Mouse (Mus musculus) embryonic facial prominence, embryonic 14.5 days (tissue): ENCODE results near the gene Olfr588-ps1. TPM values are rescaled to one million over a fixed set of nuclear protein-coding genes. Genes with fewer than 3 reads are reported as not detected.

Experiments used
- polyA plus RNA-seq: library from polyadenylated mRNA; unstranded; fragments of >200 nt; fragmentation: Nextera tagmentation; extraction: Ambion mirVana; gene quantifications from 2 replicates; pipeline ENCODE4 v1.2.1, GENCODE M21; 2014

Olfr588-ps1 gene
- polyA plus RNA-seq, 1 experiment from 2014 or later: not detected

Other genes starting within 250 kb of the Olfr588-ps1 start
- gene Olfr569, start 250.0 kb upstream of the Olfr588-ps1 start, polyA plus RNA-seq: not detected in 2 replicates
- not detected in 2 replicates for gene Olfr570, start 246.3 kb upstream of the Olfr588-ps1 start, polyA plus RNA-seq
- gene Olfr571, start 223.3 kb upstream of the Olfr588-ps1 start, polyA plus RNA-seq: 0.06 and 0.08 TPM in 2 replicates
- gene Olfr572, start 216.5 kb upstream of the Olfr588-ps1 start, polyA plus RNA-seq: not detected in 2 replicates
- gene Olfr573-ps1, start 198.3 kb upstream of the Olfr588-ps1 start, polyA plus RNA-seq: not detected in 2 replicates
- gene Olfr574, start 192.4 kb upstream of the Olfr588-ps1 start, polyA plus RNA-seq: not detected in 2 replicates
- not detected in 2 replicates for gene Olfr575, start 182.1 kb upstream of the Olfr588-ps1 start, polyA plus RNA-seq
- not detected in 2 replicates for gene Olfr576, start 178.2 kb upstream of the Olfr588-ps1 start, polyA plus RNA-seq
- not detected in 2 replicates for gene Olfr577, start 164.9 kb upstream of the Olfr588-ps1 start, polyA plus RNA-seq
- gene Olfr578, start 151.6 kb upstream of the Olfr588-ps1 start, polyA plus RNA-seq: 0.08 and 0.31 TPM in 2 replicates
- not detected in 2 replicates for gene Olfr582, start 102.9 kb upstream of the Olfr588-ps1 start, polyA plus RNA-seq
- not detected in 2 replicates for gene Olfr583, start 89.6 kb upstream of the Olfr588-ps1 start, polyA plus RNA-seq
- gene Olfr584, start 59.0 kb upstream of the Olfr588-ps1 start, polyA plus RNA-seq: 0.24 TPM in 1 of 2 replicates, not detected in the other
- not detected in 2 replicates for gene Olfr585, start 43.2 kb upstream of the Olfr588-ps1 start, polyA plus RNA-seq
- gene Olfr586, start 15.2 kb upstream of the Olfr588-ps1 start, polyA plus RNA-seq: not detected in 2 replicates
- gene Olfr589, start 15.5 kb downstream of the Olfr588-ps1 start, polyA plus RNA-seq: not detected in 2 replicates
- 0.33 TPM in 1 of 2 replicates, not detected in the other for gene Olfr591, start 37.5 kb downstream of the Olfr588-ps1 start, polyA plus RNA-seq
- not detected in 2 replicates for gene Olfr592, start 43.9 kb downstream of the Olfr588-ps1 start, polyA plus RNA-seq
- gene Olfr593, start 71.0 kb downstream of the Olfr588-ps1 start, polyA plus RNA-seq: not detected in 2 replicates
- gene Olfr594, start 76.1 kb downstream of the Olfr588-ps1 start, polyA plus RNA-seq: not detected in 2 replicates
- gene Usp17ld, start 111.6 kb downstream of the Olfr588-ps1 start, polyA plus RNA-seq: not detected in 2 replicates
- gene Olfr596, start 164.8 kb downstream of the Olfr588-ps1 start, polyA plus RNA-seq: not detected in 2 replicates
- not detected in 2 replicates for gene Olfr597, start 175.4 kb downstream of the Olfr588-ps1 start, polyA plus RNA-seq
- gene Olfr598, start 182.7 kb downstream of the Olfr588-ps1 start, polyA plus RNA-seq: not detected in 2 replicates
- gene Olfr599, start 195.0 kb downstream of the Olfr588-ps1 start, polyA plus RNA-seq: not detected in 2 replicates
- not detected in 2 replicates for gene Olfr600, start 208.8 kb downstream of the Olfr588-ps1 start, polyA plus RNA-seq
- gene Olfr601, start 221.8 kb downstream of the Olfr588-ps1 start, polyA plus RNA-seq: not detected in 2 replicates
- gene Olfr603, start 245.3 kb downstream of the Olfr588-ps1 start, polyA plus RNA-seq: not detected in 2 replicates